4 mouse cellular contexts compared by ENCODE assay signal in genomic region chr9:97532536-97532935, GRCm38 (mm10).
"Had no signal": no experiment of that assay in that cellular context is flagged by ENCODE, and none has a peak within 500 bp of the region (broad histone marks: within the 10 kb centered on the region; RNA-seq: fewer than 3 reads in every experiment).

No protein-coding gene starts in this region.

- DNase-seq: kidney, adult 18-20 months; kidney, postnatal 25 days; thymus, adult 2 months; thymus, postnatal 25 days had no signal
